Mouse (Mus musculus) hindbrain, embryonic 16.5 days (tissue): ENCODE measurements at regions not wholly inside any gene's neighbourhood (a gene's known extent, or its start where the extent isn't known, plus 50 kb on each side); places are given as distances from the start of the nearest gene placed in this dataset.
A peak's percentile ranks its signal among the peaks of the same experiment; 100 is the strongest.

Experiments used
- ATAC-seq: fragments of 200-750 bp; cut with Nextera tagmentation; 2 replicates; pipeline ENCODE4 v1.8.0; 2017; ENCODE audit warnings: moderate TSS enrichment, moderate library complexity
- H3K27ac ChIP-seq: fragments of 300-500 bp; sonication (generic); 2 replicates; pipeline ENCODE4 v1.5.1; 2014; ENCODE audit warnings: low read depth, mild to moderate bottlenecking, control low read depth, low read length, moderate library complexity
- H3K27me3 ChIP-seq: fragments of 300-500 bp; sonication (generic); replicated peaks from 2 replicates; pipeline ENCODE4 v1.6.1; 2014; ENCODE audit warnings: low read length; ENCODE audit not compliant: control insufficient read depth, insufficient read depth
- H3K36me3 ChIP-seq: fragments of 300-500 bp; sonication (generic); 2 replicates; pipeline ENCODE4 v1.6.1; 2014; ENCODE audit warnings: mild to moderate bottlenecking, low read length, moderate library complexity, mixed read lengths; ENCODE audit not compliant: control insufficient read depth, insufficient read depth
- H3K4me1 ChIP-seq: fragments of 300-500 bp; sonication (generic); 2 replicates; pipeline ENCODE4 v1.6.1; 2014; ENCODE audit warnings: low read depth, low read length; ENCODE audit not compliant: control insufficient read depth, insufficient read depth
- H3K4me2 ChIP-seq: fragments of 300-500 bp; sonication (generic); 2 replicates; pipeline ENCODE4 v1.6.1; 2014; ENCODE audit warnings: mild to moderate bottlenecking, low read length, control low read depth, moderate library complexity
- H3K4me3 ChIP-seq: fragments of 300-500 bp; sonication (generic); 2 replicates; pipeline ENCODE4 v1.5.1; 2014; ENCODE audit warnings: mild to moderate bottlenecking, low read length, control low read depth, moderate library complexity
- H3K9ac ChIP-seq: fragments of 300-500 bp; sonication (generic); 2 replicates; pipeline ENCODE4 v1.6.1; 2014; ENCODE audit warnings: low read depth, mild to moderate bottlenecking, control low read depth, low read length, moderate library complexity
- H3K9me3 ChIP-seq: fragments of 300-500 bp; sonication (generic); 2 replicates; pipeline ENCODE4 v1.6.1; 2014; ENCODE audit warnings: mild to moderate bottlenecking, low read length, moderate library complexity; ENCODE audit not compliant: control insufficient read depth
- WGBS: fragments of 180-500 bp; shearing (Covaris S2); extraction: QIAGEN DNeasy Blood & Tissue Kit; methylation state at CpG from one replicate; pipeline ENCODE4 v1.1.7; 2014; 5-methylcytosine and 5-hydroxymethylcytosine counted together

GRCm38 (mm10) chr17:72993134-72993533 is 75.0 kb downstream of the Lbh start:
- H3K9ac ChIP-seq: no peak overlapping the region
- H3K4me2 ChIP-seq: no peak overlapping the region
- H3K4me1 ChIP-seq: peaks cover 5% of the 10 kb centered on the region
- ATAC-seq: no peak
- no peak overlapping the region for H3K27ac ChIP-seq
- no peaks in the 10 kb centered on the region for H3K27me3 ChIP-seq
- H3K4me3 ChIP-seq: no peak overlapping the region
- H3K36me3 ChIP-seq: no peaks in the 10 kb centered on the region
- H3K9me3 ChIP-seq: no peaks in the 10 kb centered on the region

- H3K4me2 ChIP-seq: no peak overlapping the region
- no peak for ATAC-seq
- 26% methylated on average over 7 of the region's 7 CpGs for WGBS
- peaks cover 5% of the 10 kb centered on the region for H3K4me1 ChIP-seq
- H3K27ac ChIP-seq: no peak overlapping the region
- H3K4me3 ChIP-seq: no peak overlapping the region
- H3K36me3 ChIP-seq: no peaks in the 10 kb centered on the region
- no peak overlapping the region for H3K9ac ChIP-seq
- no peaks in the 10 kb centered on the region for H3K27me3 ChIP-seq
- H3K9me3 ChIP-seq: no peaks in the 10 kb centered on the region
Measured at GRCm38 (mm10) chr17:72993626-72994025, 75.5 kb downstream of the Lbh start.

GRCm38 (mm10) chr17:72996539-72996938 is 78.4 kb downstream of the Lbh start:
- ATAC-seq: no peak
- H3K27me3 ChIP-seq: no peaks in the 10 kb centered on the region
- no peaks in the 10 kb centered on the region for H3K36me3 ChIP-seq
- no peak overlapping the region for H3K27ac ChIP-seq
- H3K9me3 ChIP-seq: no peaks in the 10 kb centered on the region
- no peak overlapping the region for H3K9ac ChIP-seq
- H3K4me2 ChIP-seq: no peak overlapping the region
- 76% methylated on average over 7 of the region's 7 CpGs for WGBS
- H3K4me3 ChIP-seq: no peak overlapping the region
- peaks cover 5% of the 10 kb centered on the region for H3K4me1 ChIP-seq

- Histone ChIP-seq H3K4me1 (peaks cover 5% of the 10 kb centered on the region), H3K9me3 (no peaks in the 10 kb centered on the region), H3K27me3 (no peaks in the 10 kb centered on the region), H3K4me2 (no peak overlapping the region), H3K4me3 (no peak overlapping the region), H3K9ac (no peak overlapping the region), H3K36me3 (no peaks in the 10 kb centered on the region), H3K27ac (no peak overlapping the region)
- ATAC-seq: peak; percentile 81
- 8% methylated on average over 5 of the region's 5 CpGs for WGBS
Measured at GRCm38 (mm10) chr17:72997301-72997921, 79.3 kb downstream of the Lbh start.

- no peak overlapping the region for H3K4me3 ChIP-seq
Measured at GRCm38 (mm10) chr17:73005100-73005499, 87.0 kb downstream of the Lbh start.

GRCm38 (mm10) chr17:73008901-73009300 is 90.8 kb downstream of the Lbh start:
- H3K27ac ChIP-seq: no peak overlapping the region
- no peak overlapping the region for H3K4me2 ChIP-seq
- no peak for ATAC-seq
- no peaks in the 10 kb centered on the region for H3K36me3 ChIP-seq
- no peaks in the 10 kb centered on the region for H3K27me3 ChIP-seq
- H3K9ac ChIP-seq: no peak overlapping the region
- H3K4me3 ChIP-seq: no peak overlapping the region
- WGBS: 57% methylated on average over 4 of the region's 4 CpGs
- no peaks in the 10 kb centered on the region for H3K9me3 ChIP-seq
- H3K4me1 ChIP-seq: no peaks in the 10 kb centered on the region

More at GRCm38 (mm10) chr17:73005100-73005499, 87.0 kb downstream of the Lbh start:
- Histone ChIP-seq H3K4me1 (no peaks in the 10 kb centered on the region), H3K9me3 (no peaks in the 10 kb centered on the region), H3K27me3 (no peaks in the 10 kb centered on the region), H3K27ac (no peak overlapping the region), H3K4me2 (no peak overlapping the region), H3K36me3 (no peaks in the 10 kb centered on the region), H3K9ac (no peak overlapping the region)
- ATAC-seq: no peak
- 89% methylated on average over 9 of the region's 9 CpGs for WGBS

- no peak overlapping the region for H3K9ac ChIP-seq
- H3K9me3 ChIP-seq: no peaks in the 10 kb centered on the region
- H3K36me3 ChIP-seq: no peaks in the 10 kb centered on the region
- peaks cover 3% of the 10 kb centered on the region for H3K4me1 ChIP-seq
- H3K4me2 ChIP-seq: no peak overlapping the region
- no peak overlapping the region for H3K4me3 ChIP-seq
- no peak overlapping the region for H3K27ac ChIP-seq
- ATAC-seq: no peak
- 76% methylated on average over 4 of the region's 4 CpGs for WGBS
- H3K27me3 ChIP-seq: no peaks in the 10 kb centered on the region
Measured at GRCm38 (mm10) chr17:73009962-73010361, 91.9 kb downstream of the Lbh start.

- Histone ChIP-seq H3K9ac (no peak overlapping the region), H3K36me3 (no peaks in the 10 kb centered on the region), H3K9me3 (no peaks in the 10 kb centered on the region), H3K4me1 (peaks cover 3% of the 10 kb centered on the region), H3K4me3 (no peak overlapping the region), H3K27ac (no peak overlapping the region), H3K4me2 (no peak overlapping the region), H3K27me3 (no peaks in the 10 kb centered on the region)
- ATAC-seq: no peak
- 60% methylated on average over 6 of the region's 6 CpGs for WGBS
Measured at GRCm38 (mm10) chr17:73012356-73012755, 94.3 kb downstream of the Lbh start.

GRCm38 (mm10) chr17:73012954-73013353 is 94.8 kb upstream of the Lclat1 start:
- no peaks in the 10 kb centered on the region for H3K9me3 ChIP-seq
- H3K27me3 ChIP-seq: no peaks in the 10 kb centered on the region
- no peak overlapping the region for H3K27ac ChIP-seq
- 70% methylated on average over 5 of the region's 5 CpGs for WGBS
- no peak overlapping the region for H3K4me2 ChIP-seq
- H3K4me1 ChIP-seq: peaks cover 3% of the 10 kb centered on the region
- H3K36me3 ChIP-seq: no peaks in the 10 kb centered on the region
- H3K9ac ChIP-seq: no peak overlapping the region
- H3K4me3 ChIP-seq: no peak overlapping the region
- ATAC-seq: no peak
